Mouse (Mus musculus) MEL (cell line): Measurements from ENCODE around the gene Trim2. TPM values are rescaled to one million over a fixed set of nuclear protein-coding genes. Genes with fewer than 3 reads are reported as not detected.

ENCODE experiments used
- DNase-seq: peaks from one replicate; pipeline ENCODE4 v3.0.0; 2011; ENCODE audit warnings: low read depth, low spot score
- H3K27ac ChIP-seq: 2 replicates; pipeline ENCODE4 v1.5.1; 2012; ENCODE audit warnings: low read depth, mild to moderate bottlenecking, control low read depth, low read length, moderate library complexity; ENCODE audit not compliant: control insufficient read depth
- H3K27me3 ChIP-seq, 2 experiments: fragments of 150-350 bp in 1 of 2; sonication (generic) in 1 of 2; 2 replicates each; pipeline ENCODE4 v1.6.1; 2012; ENCODE audit warnings: low read length in 2 of 2, mild to moderate bottlenecking in 2 of 2, improper control_type of control experiment in 1 of 2, moderate library complexity in 1 of 2; ENCODE audit not compliant: insufficient read depth in 2 of 2, control insufficient read depth in 1 of 2
- H3K36me3 ChIP-seq, 2 experiments: 2 replicates each; pipeline ENCODE4 v1.6.1; 2012 to 2014; ENCODE audit warnings: low read length in 2 of 2, improper control_type of control experiment in 1 of 2, inconsistent platforms in 1 of 2, mild to moderate bottlenecking in 1 of 2; ENCODE audit not compliant: insufficient read depth in 2 of 2, control insufficient read depth in 1 of 2
- H3K4me1 ChIP-seq, 2 experiments: fragments of 150-350 bp in 1 of 2; sonication (generic) in 1 of 2; 2 replicates each; pipeline ENCODE4 v1.6.1; 2012; ENCODE audit warnings: low read length in 2 of 2, improper control_type of control experiment in 1 of 2, mild to moderate bottlenecking in 1 of 2; ENCODE audit not compliant: insufficient read depth in 2 of 2, control insufficient read depth in 1 of 2
- H3K4me3 ChIP-seq, 2 experiments: fragments of 150-350 bp in 1 of 2; sonication (generic) in 1 of 2; 2 replicates each; pipeline ENCODE4 v1.5.1; 2012; ENCODE audit warnings: low read depth in 2 of 2, low read length in 2 of 2, mild to moderate bottlenecking in 2 of 2, moderate library complexity in 2 of 2, control low read depth in 1 of 2, improper control_type of control experiment in 1 of 2; ENCODE audit not compliant: control insufficient read depth in 1 of 2, insufficient read depth in 1 of 2
- H3K79me2 ChIP-seq: 2 replicates; pipeline ENCODE4 v1.6.1; 2012; ENCODE audit warnings: mild to moderate bottlenecking, low read length, moderate library complexity; ENCODE audit not compliant: control insufficient read depth, poor library complexity, insufficient read depth
- H3K9ac ChIP-seq: 2 replicates; pipeline ENCODE4 v1.6.1; 2012; ENCODE audit warnings: low read depth, mild to moderate bottlenecking, control low read depth, low read length, moderate library complexity; ENCODE audit not compliant: control insufficient read depth, poor library complexity, severe bottlenecking
- H3K9me3 ChIP-seq: fragments of 150-350 bp; sonication (generic); replicated peaks from 2 replicates; pipeline ENCODE4 v1.6.1; 2012; ENCODE audit warnings: mild to moderate bottlenecking, low read length, improper control_type of control experiment, moderate library complexity; ENCODE audit not compliant: insufficient read depth
- CHD1 ChIP-seq: IDR thresholded peaks from 2 replicates; pipeline ENCODE4 v1.6.1; 2012; ENCODE audit warnings: low read depth, mild to moderate bottlenecking, inconsistent platforms, low read length, improper control_type of control experiment
- CHD2 ChIP-seq: IDR thresholded peaks from 2 replicates; pipeline ENCODE4 v1.6.1; 2011; ENCODE audit warnings: low read length, improper control_type of control experiment
- ELF1 ChIP-seq: IDR thresholded peaks from 2 replicates; pipeline ENCODE4 v1.6.1; 2014; ENCODE audit warnings: low read depth, mild to moderate bottlenecking, inconsistent platforms, low read length, improper control_type of control experiment, moderate library complexity
- EP300 ChIP-seq, 2 experiments: IDR thresholded peaks; 2 replicates each; pipeline ENCODE4 v1.6.1; 2011; ENCODE audit warnings: improper control_type of control experiment in 2 of 2, low read length in 2 of 2, low read depth in 1 of 2, mild to moderate bottlenecking in 1 of 2
- GABPA ChIP-seq: IDR thresholded peaks from 2 replicates; pipeline ENCODE4 v1.6.1; 2012; ENCODE audit warnings: low read depth, mild to moderate bottlenecking, inconsistent platforms, low read length, improper control_type of control experiment, moderate library complexity
- GATA1 ChIP-seq: IDR thresholded peaks from 2 replicates; pipeline ENCODE4 v1.6.1; 2011; ENCODE audit warnings: low read depth, low read length, improper control_type of control experiment
- HCFC1 ChIP-seq: IDR thresholded peaks from 2 replicates; pipeline ENCODE4 v1.6.1; 2012; ENCODE audit warnings: low read depth, mild to moderate bottlenecking, inconsistent platforms, low read length, improper control_type of control experiment, moderate library complexity
- JUND ChIP-seq: IDR thresholded peaks from 2 replicates; pipeline ENCODE4 v1.6.1; 2011; ENCODE audit warnings: low read depth, mild to moderate bottlenecking, improper control_type of control experiment, low read length
- KAT2A ChIP-seq: conservative IDR thresholded peaks from 2 replicates; pipeline ENCODE4 v1.6.1; 2012; ENCODE audit warnings: low read depth, low read length, improper control_type of control experiment, inconsistent platforms
- MAFK ChIP-seq: IDR thresholded peaks from 2 replicates; pipeline ENCODE4 v1.6.1; 2011; ENCODE audit warnings: low read depth, mild to moderate bottlenecking, low read length, improper control_type of control experiment, borderline replicate concordance
- MAZ ChIP-seq: IDR thresholded peaks from 2 replicates; pipeline ENCODE4 v1.6.1; 2012; ENCODE audit warnings: low read depth, mild to moderate bottlenecking, inconsistent platforms, low read length, improper control_type of control experiment
- NELFE ChIP-seq: IDR thresholded peaks from 2 replicates; pipeline ENCODE4 v1.6.1; 2011; ENCODE audit warnings: low read depth, low read length, improper control_type of control experiment
- POLR2A ChIP-seq, 2 experiments: IDR thresholded peaks; 2 replicates each; pipeline ENCODE4 v1.6.1; 2011 to 2012; ENCODE audit warnings: low read length in 2 of 2, mild to moderate bottlenecking in 2 of 2, control low read depth in 1 of 2, improper control_type of control experiment in 1 of 2, low read depth in 1 of 2, moderate library complexity in 1 of 2; ENCODE audit not compliant: control insufficient read depth in 1 of 2, insufficient read depth in 1 of 2, poor library complexity in 1 of 2
- POLR2AphosphoS5 ChIP-seq: IDR thresholded peaks from 2 replicates; pipeline ENCODE4 v1.6.1; 2012; ENCODE audit warnings: low read depth, borderline replicate concordance, mild to moderate bottlenecking, inconsistent platforms, low read length, moderate library complexity, mixed read lengths
- SIN3A ChIP-seq: IDR thresholded peaks from 2 replicates; pipeline ENCODE4 v1.6.1; 2012; ENCODE audit warnings: low read length, improper control_type of control experiment, inconsistent platforms
- TAL1 ChIP-seq: IDR thresholded peaks from 2 replicates; pipeline ENCODE4 v1.6.1; 2012; ENCODE audit warnings: mild to moderate bottlenecking, inconsistent platforms, low read length, moderate library complexity, mixed read lengths
- TBP ChIP-seq: IDR thresholded peaks from 2 replicates; pipeline ENCODE4 v1.8.0; 2011; ENCODE audit warnings: low read depth, low read length, improper control_type of control experiment
- TCF12 ChIP-seq: IDR thresholded peaks from 2 replicates; pipeline ENCODE4 v1.6.1; 2014; ENCODE audit warnings: low read depth, mild to moderate bottlenecking, inconsistent platforms, low read length, improper control_type of control experiment, moderate library complexity
- UBTF ChIP-seq: IDR thresholded peaks from 2 replicates; pipeline ENCODE4 v1.6.1; 2012; ENCODE audit warnings: low read depth, mild to moderate bottlenecking, inconsistent platforms, low read length, improper control_type of control experiment, moderate library complexity, borderline replicate concordance; ENCODE audit not compliant: insufficient read depth
- USF2 ChIP-seq, 2 experiments: IDR thresholded peaks; 2 replicates each; pipeline ENCODE4 v1.6.1; 2011 to 2012; ENCODE audit warnings: improper control_type of control experiment in 2 of 2, low read length in 2 of 2, borderline replicate concordance in 1 of 2, inconsistent platforms in 1 of 2, low read depth in 1 of 2, mild to moderate bottlenecking in 1 of 2; ENCODE audit not compliant: insufficient read depth in 1 of 2
- ZC3H11A ChIP-seq: IDR thresholded peaks from 2 replicates; pipeline ENCODE4 v1.6.1; 2012; ENCODE audit warnings: low read depth, mild to moderate bottlenecking, inconsistent platforms, low read length, improper control_type of control experiment
- ZKSCAN1 ChIP-seq: IDR thresholded peaks from 2 replicates; pipeline ENCODE4 v1.6.1; 2012; ENCODE audit warnings: low read depth, mild to moderate bottlenecking, inconsistent platforms, low read length, improper control_type of control experiment, moderate library complexity
- ZNF384 ChIP-seq: IDR thresholded peaks from 2 replicates; pipeline ENCODE4 v1.6.1; 2012; ENCODE audit warnings: low read depth, mild to moderate bottlenecking, inconsistent platforms, low read length, improper control_type of control experiment
- polyA plus RNA-seq, 2 experiments: library from polyadenylated mRNA; stranded (reverse) in 1 of 2; unstranded in 1 of 2; fragments of >175 nt in 1 of 2; fragments of >200 nt in 1 of 2; gene quantifications; 2 replicates each; pipeline versions ENCODE4 v1.2.1 to v1.2.4; 2012; ENCODE audit warnings: low replicate concordance in 2 of 2, low read depth in 1 of 2; ENCODE audit not compliant: insufficient read length in 2 of 2, insufficient read depth in 1 of 2, missing spikeins in 1 of 2
- total RNA-seq: library from RNA; depleted of rRNA; stranded (reverse); fragments of 300-350 nt; gene quantifications from 2 replicates; pipeline ENCODE4 v1.2.3, GENCODE M21; 2012

The Trim2 gene
- total and polyA plus RNA-seq, 3 experiments, result 1.7 to 4.4 TPM; not detected in 1

DNA sequence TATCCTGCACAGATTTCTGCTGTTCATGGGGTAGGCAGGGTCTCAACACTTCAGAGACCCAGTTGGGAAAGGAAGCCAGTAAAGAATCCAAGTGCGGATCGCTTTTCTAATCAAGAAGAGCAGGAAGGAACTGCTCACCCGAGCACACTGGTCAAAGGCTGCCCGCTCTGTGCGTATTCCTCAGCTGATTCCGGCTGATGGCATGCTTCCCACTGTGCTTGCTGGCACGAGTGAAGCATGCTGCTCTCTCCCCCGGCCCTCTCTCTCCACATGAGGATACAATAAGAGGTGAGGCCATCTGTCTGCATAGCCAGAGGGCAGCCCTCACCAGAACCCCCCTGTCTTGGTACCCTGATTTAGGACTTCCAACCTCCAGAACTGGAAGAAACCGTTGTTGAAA is 91.4 kb downstream of the Trim2 start:
- no peaks in the 10 kb centered on the region for H3K9me3 ChIP-seq
- no peak overlapping the region for H3K4me3 ChIP-seq
- H3K9ac ChIP-seq, result no peak overlapping the region
- H3K36me3 ChIP-seq, result no peaks in the 10 kb centered on the region
- no peaks in the 10 kb centered on the region for H3K4me1 ChIP-seq
- H3K27me3 ChIP-seq, result no peaks in the 10 kb centered on the region
- no peak overlapping the region for H3K27ac ChIP-seq
- TF ChIP-seq GATA1 (no peak), MAZ (no peak), KAT2A (no peak), TAL1 (no peak), ZNF384 (no peak), ZC3H11A (no peak), POLR2A (IDR thresholded peaks at IDR 0.05; ENCODE audit: control insufficient read depth in 1 of 2, insufficient read depth in 1 of 2, low read depth in 1 of 2, low read length in 2 of 2, poor library complexity in 1 of 2) (no peak), POLR2AphosphoS5 (no peak), JUND (no peak), TCF12 (no peak), UBTF (no peak), CHD2 (no peak), MAFK (no peak), ZKSCAN1 (no peak)
- DNase-seq, result no peak
- no peaks in the 10 kb centered on the region for H3K79me2 ChIP-seq

DNA sequence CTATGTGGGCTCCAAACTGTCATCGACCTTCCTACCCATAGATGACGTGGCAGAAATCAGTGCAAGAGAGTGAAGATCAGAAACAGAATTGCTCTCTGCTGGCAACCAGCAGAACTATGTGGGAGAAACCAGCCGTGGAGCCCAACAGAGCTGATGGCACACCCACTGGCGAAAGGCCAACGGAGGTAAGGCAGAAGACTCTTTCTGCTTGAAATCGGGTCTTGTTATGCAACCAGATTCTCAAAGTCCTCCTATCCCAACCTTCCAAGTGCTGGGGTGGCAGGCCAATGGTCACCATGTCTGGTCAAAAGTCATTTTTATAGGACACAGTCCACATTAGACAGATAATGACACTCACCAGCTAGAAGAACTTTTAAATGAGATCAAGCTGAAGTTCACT is 92.2 kb downstream of the Trim2 start:
- Histone ChIP-seq H3K4me3 (no peak overlapping the region), H3K4me1 (no peaks in the 10 kb centered on the region), H3K36me3 (no peaks in the 10 kb centered on the region), H3K9ac (no peak overlapping the region), H3K27ac (no peak overlapping the region), H3K79me2 (no peaks in the 10 kb centered on the region), H3K27me3 (no peaks in the 10 kb centered on the region), H3K9me3 (no peaks in the 10 kb centered on the region)
- no peak for DNase-seq
- no peak for TF ChIP-seq TBP
- TF ChIP-seq SIN3A, result no peak

DNA sequence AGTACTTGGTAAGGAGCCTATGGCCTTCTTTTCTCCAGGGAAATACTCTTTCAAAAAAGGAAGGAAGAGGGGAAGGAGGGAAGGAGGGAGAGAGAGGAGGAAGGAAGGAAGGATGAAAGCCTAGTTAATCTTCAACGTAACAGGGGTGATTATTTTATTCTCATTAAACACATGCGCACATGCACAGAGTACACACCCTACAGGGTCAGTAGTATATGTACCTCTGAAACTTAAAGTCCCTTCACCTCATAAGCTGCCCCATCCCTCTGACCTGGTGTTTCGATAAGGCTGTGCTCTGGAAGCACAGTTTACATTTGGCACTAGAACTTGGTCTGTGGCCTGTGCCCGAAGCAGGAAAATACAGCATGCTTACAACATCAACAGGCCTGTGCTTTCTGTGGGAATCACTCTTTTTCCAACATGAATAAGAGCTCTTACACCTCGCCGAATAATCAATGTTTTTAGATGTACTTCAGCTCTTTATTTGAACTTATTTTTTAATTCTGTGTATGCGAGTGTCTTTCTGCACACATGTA is 95.3 kb downstream of the Trim2 start:
- Histone ChIP-seq H3K27ac (no peak overlapping the region), H3K4me1 (no peaks in the 10 kb centered on the region), H3K27me3 (no peaks in the 10 kb centered on the region), H3K4me3 (no peak overlapping the region), H3K9me3 (no peaks in the 10 kb centered on the region), H3K36me3 (no peaks in the 10 kb centered on the region), H3K79me2 (no peaks in the 10 kb centered on the region), H3K9ac (no peak overlapping the region)
- no peak for DNase-seq
- TF ChIP-seq ZNF384, result no peak
- TF ChIP-seq ZC3H11A, result no peak
- TF ChIP-seq TCF12, result no peak
- no peak for TF ChIP-seq CHD1
- no peak for TF ChIP-seq POLR2AphosphoS5
- no peak for TF ChIP-seq CHD2
- TF ChIP-seq NELFE, result no peak
- no peak for TF ChIP-seq GATA1
- no peak for TF ChIP-seq USF2 (IDR thresholded peaks at IDR 0.05; ENCODE audit: borderline replicate concordance in 1 of 2, insufficient read depth in 1 of 2, low read depth in 1 of 2, low read length in 2 of 2)
- no peak for TF ChIP-seq EP300 (IDR thresholded peaks at IDR 0.05; ENCODE audit: low read depth in 1 of 2, low read length in 2 of 2)
- TF ChIP-seq GABPA, result no peak
- TF ChIP-seq ELF1, result no peak
- no peak for TF ChIP-seq HCFC1
